Mouse (Mus musculus) brain, embryonic 14.5 days (tissue): Measurements from ENCODE around the gene Pdlim7. TPM values are rescaled to one million over a fixed set of nuclear protein-coding genes. Genes with fewer than 3 reads are reported as not detected.

ENCODE experiments used
- DNase-seq: peaks from one replicate; pipeline ENCODE4 v3.0.0-alpha.2; 2011; ENCODE audit warnings: low read depth
- CTCF ChIP-seq: fragments of 200-500 bp; IDR thresholded peaks from 2 replicates; pipeline ENCODE4 v1.5.1; 2012; ENCODE audit warnings: inconsistent platforms, mild to moderate bottlenecking, moderate library complexity, borderline replicate concordance; ENCODE audit not compliant: insufficient read depth, insufficient read length; ENCODE audit errors: extremely low read depth
- POLR2A ChIP-seq: fragments of 200-500 bp; IDR thresholded peaks from 2 replicates; pipeline ENCODE4 v1.6.1; 2012; ENCODE audit warnings: mild to moderate bottlenecking, inconsistent platforms, borderline replicate concordance; ENCODE audit not compliant: poor library complexity, insufficient read depth, insufficient read length, severe bottlenecking; ENCODE audit errors: extremely low read depth
- polyA plus RNA-seq: library from polyadenylated mRNA; depleted of rRNA; stranded (reverse); fragments of >200 nt; gene quantifications from 2 replicates; pipeline ENCODE4 v1.2.3, GENCODE M21; 2012

Gene Pdlim7
- polyA plus RNA-seq, 1 experiment, result 118 TPM

- DNase-seq, result peak; percentile 89
- TF ChIP-seq POLR2A (no peak), CTCF (no peak)
Observed at GRCm38 (mm10) chr13:55510668-55511491, 2.6 kb downstream of the Pdlim7 start.

GRCm38 (mm10) chr13:55510332-55510667 lies 3.2 kb downstream of the Pdlim7 start:
- no peak for DNase-seq
- no peak for TF ChIP-seq CTCF
- TF ChIP-seq POLR2A, result no peak

GRCm38 (mm10) chr13:55508531-55508930 lies 4.9 kb downstream of the Pdlim7 start:
- TF ChIP-seq CTCF, result no peak
- TF ChIP-seq POLR2A, result no peak
- DNase-seq, result no peak

GRCm38 (mm10) chr13:55507877-55508276 lies 5.6 kb downstream of the Pdlim7 start:
- DNase-seq, result peak; percentile 16
- peak; percentile 44; the same call in 1 of the 2 replicates for TF ChIP-seq CTCF
- TF ChIP-seq POLR2A, result no peak

GRCm38 (mm10) chr13:55506697-55507096 lies 6.8 kb downstream of the Pdlim7 start:
- no peak for DNase-seq
- no peak for TF ChIP-seq POLR2A
- TF ChIP-seq CTCF, result no peak

GRCm38 (mm10) chr13:55505810-55506209 lies 7.7 kb downstream of the Pdlim7 start:
- no peak for TF ChIP-seq POLR2A
- TF ChIP-seq CTCF, result no peak
- DNase-seq, result no peak

GRCm38 (mm10) chr13:55504390-55504789 lies 9.1 kb downstream of the Pdlim7 start:
- TF ChIP-seq POLR2A (no peak), CTCF (no peak)
- no peak for DNase-seq

GRCm38 (mm10) chr13:55502405-55502804 lies 11.1 kb downstream of the Pdlim7 start:
- no peak for DNase-seq

GRCm38 (mm10) chr13:55500575-55500974 lies 12.9 kb downstream of the Pdlim7 start:
- TF ChIP-seq POLR2A (no peak), CTCF (no peak)
- no peak for DNase-seq

More at GRCm38 (mm10) chr13:55502405-55502804, 11.1 kb downstream of the Pdlim7 start:
- no peak for TF ChIP-seq CTCF
- TF ChIP-seq POLR2A, result no peak

- peak; percentile 29 for DNase-seq
- no peak for TF ChIP-seq POLR2A
- no peak for TF ChIP-seq CTCF
Observed at GRCm38 (mm10) chr13:55498906-55499305, 14.6 kb downstream of the Pdlim7 start.

GRCm38 (mm10) chr13:55496661-55497060 lies 16.8 kb downstream of the Pdlim7 start:
- DNase-seq, result no peak
- TF ChIP-seq CTCF, result no peak
- no peak for TF ChIP-seq POLR2A

- TF ChIP-seq CTCF, result no peak
- no peak for TF ChIP-seq POLR2A
- peak; percentile 83 for DNase-seq
Observed at GRCm38 (mm10) chr13:55495702-55496101, 17.8 kb downstream of the Pdlim7 start.

- DNase-seq, result peak; percentile 81
- TF ChIP-seq POLR2A (no peak), CTCF (no peak)
Observed at GRCm38 (mm10) chr13:55494883-55495621, 18.4 kb downstream of the Pdlim7 start.

- DNase-seq, result peak; percentile 44
- TF ChIP-seq CTCF (no peak), POLR2A (no peak)
Observed at GRCm38 (mm10) chr13:55494257-55494656, 19.2 kb downstream of the Pdlim7 start.
